Mouse (Mus musculus) cerebellum, postnatal 36 days (tissue): Measurements from ENCODE around the gene Alcam.

Experiments used
- DNase-seq, 2 experiments: peaks; one replicate each; pipeline ENCODE4 v3.0.0; 2021 to 2022; ENCODE audit warnings: mixed read lengths in 2 of 2

Alcam gene

GRCm38 (mm10) chr16:52453971-52454514, at the start of gene Alcam:
Gene Alcam (minus strand): TSS chr16:52454074.
- peak; percentile 29 to 36 for DNase-seq

GRCm38 (mm10) chr16:52498757-52499335, 45.0 kb upstream of the Alcam start:
- no peak for DNase-seq

GRCm38 (mm10) chr16:52490542-52490941, 36.7 kb upstream of the Alcam start:
- DNase-seq, result no peak

- DNase-seq, result no peak
Observed at GRCm38 (mm10) chr16:52474235-52474634, 20.4 kb upstream of the Alcam start.

- DNase-seq, result no peak
Observed at GRCm38 (mm10) chr16:52473089-52473488, 19.2 kb upstream of the Alcam start.

- no peak for DNase-seq
Observed at GRCm38 (mm10) chr16:52472635-52473034, 18.8 kb upstream of the Alcam start.

- no peak for DNase-seq
Observed at GRCm38 (mm10) chr16:52472059-52472458, 18.2 kb upstream of the Alcam start.

- no peak for DNase-seq
Observed at GRCm38 (mm10) chr16:52470881-52471280, 17.0 kb upstream of the Alcam start.

- DNase-seq, result no peak
Observed at GRCm38 (mm10) chr16:52470226-52470625, 16.4 kb upstream of the Alcam start.

- no peak for DNase-seq
Observed at GRCm38 (mm10) chr16:52468426-52468825, 14.6 kb upstream of the Alcam start.

GRCm38 (mm10) chr16:52466770-52467169, 12.9 kb upstream of the Alcam start:
- no peak for DNase-seq

- no peak for DNase-seq
Observed at GRCm38 (mm10) chr16:52464597-52464996, 10.7 kb upstream of the Alcam start.

- DNase-seq, result peak; percentile 88 to 92
Observed at GRCm38 (mm10) chr16:52452862-52453715, 785 bp downstream of the Alcam start.

GRCm38 (mm10) chr16:52452477-52452831, 1.4 kb downstream of the Alcam start:
- DNase-seq, result no peak

GRCm38 (mm10) chr16:52451786-52452476, 1.9 kb downstream of the Alcam start:
- peak; percentile 11 to 25 for DNase-seq

GRCm38 (mm10) chr16:52451101-52451785, 2.6 kb downstream of the Alcam start:
- DNase-seq, result peak; percentile 15 to 30

GRCm38 (mm10) chr16:52450245-52451100, 3.4 kb downstream of the Alcam start:
- peak; percentile 52 to 56 for DNase-seq

- DNase-seq, result no peak
Observed at GRCm38 (mm10) chr16:52449889-52450244, 4.0 kb downstream of the Alcam start.

GRCm38 (mm10) chr16:52445984-52446383, 7.9 kb downstream of the Alcam start:
- DNase-seq, result no peak

- DNase-seq, result no peak
Observed at GRCm38 (mm10) chr16:52443635-52444505, 10.0 kb downstream of the Alcam start.

- DNase-seq, result no peak
Observed at GRCm38 (mm10) chr16:52443055-52443454, 10.8 kb downstream of the Alcam start.
